Mouse (Mus musculus): ENCODE results near the gene Gm21680.
"Not testable (repeated sequence)": the region's sequence is repeated elsewhere in the genome, so short reads cannot be mapped to it uniquely, and the experiment has no call there.

Gm21680 gene

DNA sequence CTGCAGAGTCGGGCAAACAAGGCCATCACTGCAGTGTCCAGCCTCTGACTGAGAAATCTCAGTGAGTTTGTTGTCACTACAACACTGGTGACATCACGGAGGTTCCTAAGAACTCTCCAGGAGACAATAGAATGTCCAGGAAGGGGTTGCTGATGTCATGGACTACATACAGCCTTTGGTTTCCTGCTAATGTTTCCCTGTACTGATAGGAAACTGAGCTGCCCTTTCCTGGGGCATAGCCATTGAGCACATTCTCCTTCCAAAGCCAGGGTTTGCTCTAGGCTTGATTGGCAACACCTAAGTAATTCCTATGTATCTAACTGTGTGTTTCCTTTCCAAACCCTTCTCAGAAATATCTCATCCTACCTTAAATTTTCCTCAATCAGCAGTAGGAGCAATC, at the start of gene Gm21680:
Gm21680 (minus strand) TSS at position 101 of the 400 bp plus-strand sequence.
- DNase-seq (ENCODE audit: low read depth, low spot score), result not testable (repeated sequence)

DNA sequence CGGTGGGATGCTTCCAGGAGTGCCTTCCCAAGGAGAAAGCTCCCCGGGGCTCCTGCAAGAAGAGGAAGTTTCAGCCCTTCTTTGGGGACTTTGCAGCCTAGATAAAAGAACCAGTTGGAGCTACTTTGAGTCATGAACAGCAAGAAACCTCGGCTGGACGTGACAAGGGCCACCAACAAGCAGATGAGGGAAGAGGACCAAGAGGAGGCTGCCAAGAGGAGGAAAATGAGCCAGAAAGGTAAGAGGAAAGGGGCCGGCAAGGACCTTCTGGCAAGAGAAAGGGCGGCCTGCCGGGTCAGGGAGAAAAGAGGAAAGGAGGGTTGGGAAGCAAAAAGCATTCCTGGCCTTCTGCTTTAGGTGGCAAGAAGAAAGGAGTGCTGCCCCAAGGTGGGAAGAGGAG, 35.2 kb upstream of the Gm21680 start:
- not testable (repeated sequence) for DNase-seq (ENCODE audit: low read depth, low spot score)

DNA sequence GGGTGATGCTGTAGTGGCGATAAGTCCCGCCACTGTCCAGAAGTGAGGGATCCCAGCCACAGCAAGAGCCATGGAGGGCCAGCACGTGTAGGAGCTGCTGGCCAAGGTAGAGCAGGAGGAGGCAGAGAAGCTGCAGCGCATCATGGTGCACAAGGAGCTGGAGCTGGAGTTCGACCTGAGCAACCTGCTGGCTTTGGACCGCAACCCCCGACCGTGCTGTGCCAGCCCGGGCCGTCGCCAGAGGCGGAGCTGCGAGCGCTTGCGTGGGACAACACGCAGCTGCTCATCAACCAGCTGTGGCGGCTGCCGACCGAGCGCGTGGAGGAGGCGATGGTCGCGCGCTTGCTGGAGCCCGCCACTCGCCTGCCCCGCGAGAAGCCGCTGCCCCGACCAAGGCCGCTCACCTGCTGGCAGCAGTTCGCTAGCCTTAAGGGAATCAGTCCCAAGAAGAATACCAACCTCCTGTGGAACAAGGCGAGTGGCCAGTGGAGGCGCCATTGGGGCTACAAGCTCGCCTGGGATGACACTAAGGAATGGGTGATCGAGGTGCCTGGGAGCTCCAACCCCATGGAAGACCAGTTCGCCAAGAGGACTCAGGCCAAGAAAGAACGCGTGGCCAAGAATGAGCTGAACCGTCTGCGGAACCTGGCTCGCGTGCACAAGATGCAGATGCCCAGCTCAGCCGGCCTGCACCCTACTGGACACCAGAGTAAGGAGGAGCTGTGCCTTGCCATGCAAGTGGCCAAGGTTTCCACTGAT, 34.7 kb upstream of the Gm21680 start:
- not testable (repeated sequence) for DNase-seq (ENCODE audit: low read depth, low spot score)

DNA sequence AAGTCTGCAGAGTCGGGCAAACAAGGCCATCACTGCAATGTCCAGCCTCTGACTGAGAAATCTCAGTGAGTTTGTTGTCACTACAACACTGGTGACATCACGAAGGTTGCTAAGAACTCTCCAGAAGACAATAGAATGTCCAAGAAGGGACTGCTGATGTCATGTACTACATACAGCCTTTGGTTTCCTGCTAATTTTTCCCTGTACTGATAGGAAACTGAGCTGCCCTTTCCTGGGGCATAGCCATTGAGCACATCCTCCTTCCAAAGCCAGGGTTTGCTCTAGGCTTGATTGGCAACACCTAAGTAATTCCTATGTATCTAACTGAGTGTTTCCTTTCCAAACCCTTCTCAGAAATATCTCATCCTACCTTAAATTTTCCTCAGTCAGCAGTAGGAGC, 32.2 kb upstream of the Gm21680 start, which contains the start of gene Gm1979:
Gm1979 (minus strand) TSS at position 101 of the 400 bp plus-strand sequence.
- DNase-seq (ENCODE audit: low read depth, low spot score), result not testable (repeated sequence)

DNA sequence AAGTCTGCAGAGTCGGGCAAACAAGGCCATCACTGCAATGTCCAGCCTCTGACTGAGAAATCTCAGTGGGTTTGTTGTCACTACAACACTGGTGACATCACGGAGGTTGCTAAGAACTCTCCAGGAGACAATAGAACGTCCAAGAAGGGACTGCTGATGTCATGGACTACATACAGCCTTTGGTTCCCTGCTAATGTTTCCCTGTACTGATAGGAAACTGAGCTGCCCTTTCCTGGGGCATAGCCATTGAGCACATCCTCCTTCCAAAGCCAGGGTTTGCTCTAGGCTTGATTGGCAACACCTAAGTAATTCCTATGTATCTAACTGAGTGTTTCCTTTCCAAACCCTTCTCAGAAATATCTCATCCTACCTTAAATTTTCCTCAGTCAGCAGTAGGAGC, 16.1 kb upstream of the Gm21680 start, which contains the start of gene Gm21698:
Gm21698 (minus strand) TSS at position 101 of the 400 bp plus-strand sequence.
- DNase-seq (ENCODE audit: low read depth, low spot score), result not testable (repeated sequence)

- DNase-seq (ENCODE audit: low read depth, low spot score), result not testable (repeated sequence)
Observed at GRCm38 (mm10) chr5:25957050-25957449, 15.4 kb downstream of the Gm21680 start.

DNA sequence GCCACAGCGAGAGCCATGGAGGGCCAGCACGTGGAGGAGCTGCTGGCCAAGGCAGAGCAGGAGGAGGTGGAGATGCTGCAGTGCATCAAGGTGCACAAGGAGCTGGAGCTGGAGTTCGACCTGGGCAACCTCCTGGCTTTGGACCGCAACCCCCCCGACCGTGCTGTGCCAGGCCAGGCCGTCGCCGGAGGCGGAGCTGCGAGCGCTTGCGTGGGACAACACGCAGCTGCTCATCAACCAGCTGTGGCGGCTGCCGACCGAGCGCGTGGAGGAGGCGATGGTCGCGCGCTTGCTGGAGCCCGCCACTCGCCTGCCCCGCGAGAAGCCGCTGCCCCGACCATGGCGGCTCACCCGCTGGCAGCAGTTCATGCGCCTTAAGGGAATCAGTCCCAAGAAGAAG, 15.9 kb downstream of the Gm21680 start:
- not testable (repeated sequence) for DNase-seq (ENCODE audit: low read depth, low spot score)

GRCm38 (mm10) chr5:25954317-25954716, 18.1 kb downstream of the Gm21680 start, which contains the start of gene Gm21671:
TSS of gene Gm21671 (minus strand) at chr5:25954417.
- not testable (repeated sequence) for DNase-seq (ENCODE audit: low read depth, low spot score)

- DNase-seq (ENCODE audit: low read depth, low spot score), result not testable (repeated sequence)
Observed at GRCm38 (mm10) chr5:25945391-25945790, 27.1 kb downstream of the Gm21680 start.

DNA sequence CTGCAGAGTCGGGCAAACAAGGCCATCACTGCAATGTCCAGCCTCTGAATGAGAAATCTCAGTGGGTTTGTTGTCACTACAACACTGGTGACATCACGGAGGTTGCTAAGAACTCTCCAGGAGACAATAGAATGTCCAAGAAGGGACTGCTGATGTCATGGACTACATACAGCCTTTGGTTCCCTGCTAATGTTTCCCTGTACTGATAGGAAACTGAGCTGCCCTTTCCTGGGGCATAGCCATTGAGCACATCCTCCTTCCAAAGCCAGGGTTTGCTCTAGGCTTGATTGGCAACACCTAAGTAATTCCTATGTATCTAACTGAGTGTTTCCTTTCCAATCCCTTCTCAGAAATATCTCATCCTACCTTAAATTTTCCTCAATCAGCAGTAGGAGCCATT, 30.2 kb downstream of the Gm21680 start, which contains the start of gene Gm21663:
Gm21663 (minus strand) TSS at position 101 of the 400 bp plus-strand sequence.
- DNase-seq (ENCODE audit: low read depth, low spot score), result not testable (repeated sequence)
